Mouse (Mus musculus): ENCODE data around the gene Frat1. TPM values are rescaled to one million over a fixed set of nuclear protein-coding genes. Genes with fewer than 3 reads are reported as not detected.
A peak's percentile ranks its signal among the peaks of the same experiment; 100 is the strongest.

Gene Frat1
- polyA plus RNA-seq (2012; rRNA removed), result 13.2 and 14.7 TPM in 2 replicates

GRCm38 (mm10) chr19:41829381-41830105 lies at the start of gene Frat1:
TSS of gene Frat1 (plus strand) at chr19:41829970.
- no peaks in the 10 kb centered on the region for H3K27me3 ChIP-seq (ENCODE audit: control insufficient read depth, insufficient read depth, low read length)
- peak; percentile 98 for DNase-seq
- peak within 1 kb of the TSS; percentile 95 for H3K4me3 ChIP-seq (replicated peaks; ENCODE audit: insufficient read depth, low read depth, low read length)
- H3K4me1 ChIP-seq (ENCODE audit: control insufficient read depth, insufficient read depth, low read length), result peaks cover 10% of the 10 kb centered on the region
- TF ChIP-seq POLR2A (IDR thresholded peaks at IDR 0.05; ENCODE audit: borderline replicate concordance, insufficient read depth, low read length) (peak; percentile 59), CTCF (IDR thresholded peaks at IDR 0.05; ENCODE audit: borderline replicate concordance, insufficient read depth, low read depth, low read length) (no peak)
- under 1% methylated on average over 39 of the region's 39 CpGs for WGBS
- H3K27ac ChIP-seq (ENCODE audit: insufficient read depth, low read length), result peak within 1 kb of the TSS; percentile 93

- Histone ChIP-seq H3K4me3 (replicated peaks; ENCODE audit: insufficient read depth, low read depth, low read length) (no peak overlapping the region), H3K4me1 (ENCODE audit: control insufficient read depth, insufficient read depth, low read length) (no peaks in the 10 kb centered on the region), H3K27me3 (ENCODE audit: control insufficient read depth, insufficient read depth, low read length) (no peaks in the 10 kb centered on the region), H3K27ac (ENCODE audit: insufficient read depth, low read length) (no peak overlapping the region)
- 94% methylated on average over 1 of the region's 1 CpGs for WGBS
- TF ChIP-seq CTCF (IDR thresholded peaks at IDR 0.05; ENCODE audit: borderline replicate concordance, insufficient read depth, low read depth, low read length), result no peak
- TF ChIP-seq POLR2A (IDR thresholded peaks at IDR 0.05; ENCODE audit: borderline replicate concordance, insufficient read depth, low read length), result no peak
- DNase-seq, result no peak
Measured at GRCm38 (mm10) chr19:41786896-41787295, 42.9 kb upstream of the Frat1 start.

GRCm38 (mm10) chr19:41789110-41789961 lies 40.4 kb upstream of the Frat1 start:
- WGBS, result 66% methylated on average over 10 of the region's 10 CpGs
- Histone ChIP-seq H3K27ac (ENCODE audit: insufficient read depth, low read length) (no peak overlapping the region), H3K4me1 (ENCODE audit: control insufficient read depth, insufficient read depth, low read length) (no peaks in the 10 kb centered on the region), H3K27me3 (ENCODE audit: control insufficient read depth, insufficient read depth, low read length) (no peaks in the 10 kb centered on the region), H3K4me3 (replicated peaks; ENCODE audit: insufficient read depth, low read depth, low read length) (no peak overlapping the region)
- TF ChIP-seq POLR2A (IDR thresholded peaks at IDR 0.05; ENCODE audit: borderline replicate concordance, insufficient read depth, low read length) (no peak), CTCF (IDR thresholded peaks at IDR 0.05; ENCODE audit: borderline replicate concordance, insufficient read depth, low read depth, low read length) (no peak)
- DNase-seq, result no peak

- 94% methylated on average over 2 of the region's 2 CpGs for WGBS
- no peak overlapping the region for H3K4me3 ChIP-seq (replicated peaks; ENCODE audit: insufficient read depth, low read depth, low read length)
- DNase-seq, result no peak
- no peaks in the 10 kb centered on the region for H3K4me1 ChIP-seq (ENCODE audit: control insufficient read depth, insufficient read depth, low read length)
- TF ChIP-seq POLR2A (IDR thresholded peaks at IDR 0.05; ENCODE audit: borderline replicate concordance, insufficient read depth, low read length), result no peak
- no peak for TF ChIP-seq CTCF (IDR thresholded peaks at IDR 0.05; ENCODE audit: borderline replicate concordance, insufficient read depth, low read depth, low read length)
- H3K27ac ChIP-seq (ENCODE audit: insufficient read depth, low read length), result no peak overlapping the region
- no peaks in the 10 kb centered on the region for H3K27me3 ChIP-seq (ENCODE audit: control insufficient read depth, insufficient read depth, low read length)
Measured at GRCm38 (mm10) chr19:41791384-41791783, 38.4 kb upstream of the Frat1 start.

GRCm38 (mm10) chr19:41792934-41793486 lies 36.8 kb upstream of the Frat1 start:
- no peak overlapping the region for H3K4me3 ChIP-seq (replicated peaks; ENCODE audit: insufficient read depth, low read depth, low read length)
- no peak overlapping the region for H3K27ac ChIP-seq (ENCODE audit: insufficient read depth, low read length)
- TF ChIP-seq CTCF (IDR thresholded peaks at IDR 0.05; ENCODE audit: borderline replicate concordance, insufficient read depth, low read depth, low read length) (no peak), POLR2A (IDR thresholded peaks at IDR 0.05; ENCODE audit: borderline replicate concordance, insufficient read depth, low read length) (no peak)
- no peaks in the 10 kb centered on the region for H3K27me3 ChIP-seq (ENCODE audit: control insufficient read depth, insufficient read depth, low read length)
- 81% methylated on average over 1 of the region's 1 CpGs for WGBS
- H3K4me1 ChIP-seq (ENCODE audit: control insufficient read depth, insufficient read depth, low read length), result no peaks in the 10 kb centered on the region
- no peak for DNase-seq

- TF ChIP-seq CTCF (IDR thresholded peaks at IDR 0.05; ENCODE audit: borderline replicate concordance, insufficient read depth, low read depth, low read length) (no peak), POLR2A (IDR thresholded peaks at IDR 0.05; ENCODE audit: borderline replicate concordance, insufficient read depth, low read length) (no peak)
- no peak for DNase-seq
- Histone ChIP-seq H3K4me3 (replicated peaks; ENCODE audit: insufficient read depth, low read depth, low read length) (no peak overlapping the region), H3K27me3 (ENCODE audit: control insufficient read depth, insufficient read depth, low read length) (no peaks in the 10 kb centered on the region), H3K4me1 (ENCODE audit: control insufficient read depth, insufficient read depth, low read length) (no peaks in the 10 kb centered on the region), H3K27ac (ENCODE audit: insufficient read depth, low read length) (no peak overlapping the region)
Measured at GRCm38 (mm10) chr19:41794017-41794416, 35.8 kb upstream of the Frat1 start.

GRCm38 (mm10) chr19:41794901-41795300 lies 34.9 kb upstream of the Frat1 start:
- Histone ChIP-seq H3K27me3 (ENCODE audit: control insufficient read depth, insufficient read depth, low read length) (no peaks in the 10 kb centered on the region), H3K4me1 (ENCODE audit: control insufficient read depth, insufficient read depth, low read length) (no peaks in the 10 kb centered on the region), H3K27ac (ENCODE audit: insufficient read depth, low read length) (no peak overlapping the region), H3K4me3 (replicated peaks; ENCODE audit: insufficient read depth, low read depth, low read length) (no peak overlapping the region)
- WGBS, result 88% methylated on average over 6 of the region's 6 CpGs
- TF ChIP-seq POLR2A (IDR thresholded peaks at IDR 0.05; ENCODE audit: borderline replicate concordance, insufficient read depth, low read length) (no peak), CTCF (IDR thresholded peaks at IDR 0.05; ENCODE audit: borderline replicate concordance, insufficient read depth, low read depth, low read length) (no peak)
- DNase-seq, result no peak

All from cerebellum, adult 2 months (tissue).